Mouse (Mus musculus): ENCODE data around the gene Anapc11.
A peak's percentile ranks its signal among the peaks of the same experiment; 100 is the strongest.

Gene Anapc11

DNA sequence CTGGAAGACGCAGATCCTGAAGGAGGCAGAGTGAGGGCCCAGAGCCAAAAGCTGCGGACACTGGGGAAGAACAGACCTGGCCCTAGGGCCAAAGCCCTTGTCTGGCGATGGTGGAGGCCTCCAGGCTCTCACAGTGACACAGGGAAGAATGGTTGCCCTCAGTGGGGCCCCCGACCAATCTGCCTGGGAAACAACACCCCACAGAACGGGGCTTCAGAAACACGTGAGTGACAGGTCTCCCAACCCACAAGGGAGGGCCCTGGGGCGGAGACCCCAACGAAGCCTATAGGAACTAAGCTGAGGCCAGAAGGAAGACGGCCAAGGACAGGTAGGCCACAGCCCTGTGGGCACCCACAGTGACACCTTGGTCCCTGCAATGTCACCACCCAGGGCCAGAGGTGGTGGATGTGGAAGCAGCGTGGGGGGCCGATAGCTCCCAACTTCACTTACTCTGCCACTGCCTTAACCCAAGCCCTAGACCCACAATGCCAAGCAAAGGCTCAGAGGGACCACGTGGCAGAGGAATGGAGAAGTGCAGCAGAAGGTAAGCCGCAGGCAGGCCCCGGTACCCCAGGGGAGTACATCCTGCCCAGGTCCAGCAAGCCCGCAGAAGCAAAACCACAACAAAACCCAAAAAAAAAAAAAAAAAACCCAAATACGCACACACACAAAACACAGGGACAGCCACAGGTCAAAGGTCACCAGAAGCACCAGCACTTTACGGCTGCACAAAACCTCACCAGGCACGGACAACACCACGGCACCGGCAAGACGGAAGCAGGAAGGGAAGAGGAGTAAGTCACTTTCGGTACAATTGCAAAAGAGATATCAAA, 29.5 kb downstream of the Anapc11 start:
- DNase-seq (ENCODE audit: low spot score): no peak

DNA sequence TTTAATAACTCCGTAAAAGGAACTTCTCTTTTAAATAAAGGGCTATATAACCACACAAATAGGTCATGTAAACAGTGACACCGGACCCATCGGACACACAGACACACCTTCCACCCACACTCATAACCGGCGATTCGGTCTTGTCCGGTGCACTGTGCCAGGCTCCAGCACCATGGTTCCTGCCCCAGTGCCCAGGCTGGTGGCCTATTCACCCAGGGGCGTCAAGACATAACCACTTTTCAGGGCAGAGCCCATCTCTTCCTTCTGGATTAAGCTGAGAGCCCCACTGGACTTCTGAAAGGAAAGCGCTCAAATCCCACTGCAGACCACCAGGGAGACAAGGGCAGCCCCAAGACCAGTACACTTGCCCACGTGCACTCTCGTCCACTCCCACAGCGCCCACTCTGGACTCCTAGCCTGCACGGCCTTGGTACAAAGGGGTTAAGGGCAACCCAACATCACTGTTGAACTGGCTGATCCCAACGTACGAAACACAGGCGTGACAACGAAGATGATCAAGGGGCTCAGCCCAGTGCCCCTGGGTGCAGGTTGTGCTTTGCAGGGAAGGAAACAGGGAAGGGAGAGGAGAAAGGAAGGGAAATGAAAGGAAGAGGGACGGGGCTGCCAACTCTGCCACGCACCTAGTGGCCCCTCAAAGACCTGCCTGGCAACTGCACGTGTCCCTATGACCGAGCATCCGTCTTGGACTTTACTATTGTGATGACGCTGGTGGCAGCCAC, 30.6 kb downstream of the Anapc11 start:
- no peak for DNase-seq (ENCODE audit: low spot score)

DNA sequence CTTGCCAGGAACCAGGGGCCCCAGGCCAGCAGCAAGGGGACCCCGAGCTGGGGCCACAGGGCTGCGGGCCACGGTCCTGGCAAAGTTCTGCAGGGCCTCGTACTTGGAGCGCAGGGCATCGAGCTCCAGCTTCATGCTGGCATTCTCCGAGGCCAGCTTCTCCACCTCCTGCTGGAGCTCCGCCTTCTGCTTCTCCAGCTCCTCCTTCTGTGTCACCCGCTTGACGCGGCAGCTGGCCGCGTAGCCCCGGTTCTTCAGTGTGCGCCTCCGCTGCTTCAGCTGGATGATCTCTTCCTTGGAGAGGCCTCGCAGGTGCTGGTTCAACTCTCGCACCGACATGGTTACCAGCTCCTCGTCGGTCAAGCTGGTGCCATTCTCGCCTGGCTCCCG, 31.1 kb downstream of the Anapc11 start:
- no peak for DNase-seq (ENCODE audit: low spot score)

DNA sequence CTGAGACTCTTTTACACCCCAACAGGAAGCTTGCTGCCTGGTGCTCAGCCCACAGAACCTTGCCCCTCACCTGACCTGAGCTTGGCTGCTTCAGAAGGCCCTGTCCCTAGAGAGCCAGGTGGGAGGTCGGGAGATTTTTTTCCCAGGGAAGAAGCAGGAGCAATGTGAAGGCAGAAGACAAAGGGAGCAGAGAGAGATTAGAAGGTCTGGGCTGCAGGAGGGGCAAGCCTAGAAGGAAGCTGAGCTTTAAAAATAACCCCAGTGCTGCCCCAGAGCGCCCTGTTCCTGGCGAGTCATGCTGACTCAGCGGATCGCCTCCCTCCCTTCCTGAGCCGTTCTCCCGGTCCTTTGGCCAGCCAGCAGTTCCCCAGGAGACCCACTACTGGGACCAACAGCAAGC, 31.7 kb downstream of the Anapc11 start:
- DNase-seq (ENCODE audit: low spot score): no peak

DNA sequence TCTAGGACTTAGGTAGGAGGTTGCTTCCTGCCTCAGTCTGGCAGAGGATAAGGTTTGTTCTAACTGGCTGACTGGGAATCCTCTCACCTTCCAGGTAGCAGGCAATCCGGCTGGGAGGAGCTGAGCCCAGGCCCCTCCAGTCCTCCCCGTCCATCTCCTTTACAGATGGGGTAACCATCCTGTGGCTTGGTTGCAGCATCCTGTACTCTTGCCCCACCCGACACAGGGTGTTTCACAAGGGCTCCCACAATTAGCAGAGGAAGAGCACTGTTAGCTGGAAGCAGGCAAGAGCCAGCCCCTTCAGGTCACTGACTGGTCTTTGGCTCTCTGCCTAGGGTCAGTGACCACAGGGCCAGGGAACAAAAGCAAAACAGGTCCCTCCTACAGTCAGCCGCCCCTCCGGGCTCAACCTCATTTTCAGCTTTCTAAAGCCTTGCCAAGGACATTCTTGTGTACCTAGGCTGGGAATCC, 32.2 kb downstream of the Anapc11 start:
- DNase-seq (ENCODE audit: low spot score): no peak

DNA sequence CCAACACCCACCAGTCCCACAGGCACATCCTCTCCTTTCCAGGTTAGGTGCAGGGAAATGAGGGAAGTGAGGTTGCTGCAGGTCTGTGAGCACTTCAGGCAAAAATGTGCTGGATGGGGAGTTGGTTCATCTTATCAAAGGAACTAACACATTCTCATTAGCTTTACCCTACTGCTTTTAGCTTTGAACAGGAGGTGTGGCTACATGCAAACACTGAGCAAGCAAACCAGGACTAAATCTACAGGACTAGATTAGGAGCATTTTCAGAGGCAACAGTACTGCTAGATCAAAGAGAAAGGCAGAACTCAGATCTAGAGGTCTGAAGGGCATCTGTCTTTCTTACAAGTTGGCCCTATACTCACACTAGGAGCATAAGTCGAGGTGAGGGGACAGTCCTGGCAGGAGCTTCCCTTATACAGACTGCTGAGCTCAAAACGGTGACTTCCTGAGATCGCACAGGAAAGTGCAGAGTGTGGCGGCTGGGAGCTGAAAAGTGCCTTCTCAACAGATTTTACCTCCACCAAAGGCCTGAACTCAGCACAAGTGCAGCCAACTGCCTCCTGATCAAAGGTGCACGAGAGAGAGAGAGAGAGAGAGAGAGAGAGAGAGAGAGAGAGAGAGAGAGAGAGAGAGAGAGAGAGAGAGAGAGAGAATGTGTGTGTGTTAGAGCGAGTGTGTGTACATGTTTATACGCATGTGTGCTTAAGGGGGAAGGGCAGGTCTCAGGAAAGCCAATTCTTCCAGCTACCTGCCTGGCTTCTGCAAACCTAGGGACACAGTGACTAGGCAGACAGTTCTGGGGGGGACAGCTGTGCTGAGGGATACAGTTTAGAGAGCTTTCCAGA, 32.9 kb downstream of the Anapc11 start:
- no peak for DNase-seq (ENCODE audit: low spot score)

DNA sequence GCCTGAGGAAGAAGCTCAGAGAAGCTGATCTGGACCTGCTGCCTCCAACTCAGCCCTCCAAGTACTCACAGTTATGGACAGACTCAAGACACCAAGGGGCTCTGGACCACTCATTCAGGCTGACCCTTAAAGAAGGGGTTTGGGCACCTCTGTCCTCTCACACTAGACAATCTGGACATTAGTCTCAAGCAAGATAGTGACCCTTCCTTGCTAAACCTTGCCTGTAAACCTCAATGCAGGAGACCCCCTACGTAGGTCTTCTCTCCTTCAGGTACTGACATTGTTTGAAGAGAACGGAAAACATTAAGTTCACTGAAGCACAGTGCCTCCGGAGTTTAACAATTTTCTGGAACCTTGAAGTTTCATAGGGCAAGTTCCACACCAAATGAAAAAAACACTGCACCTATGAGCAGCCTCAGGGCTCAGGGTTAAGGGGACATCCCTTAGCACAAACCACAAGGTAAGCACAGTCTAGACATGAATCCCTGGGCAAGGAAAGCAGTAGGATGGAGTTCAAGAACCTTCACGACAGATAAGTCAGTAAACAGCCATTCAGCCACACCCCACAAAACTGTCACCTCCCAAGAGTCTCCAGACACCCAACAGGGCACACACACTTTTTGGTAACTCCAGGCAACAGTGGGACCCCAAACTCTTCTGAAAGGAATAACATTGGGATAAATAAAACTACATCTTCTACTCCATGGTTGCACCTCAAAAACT, 33.7 kb downstream of the Anapc11 start:
- no peak for DNase-seq (ENCODE audit: low spot score)

DNA sequence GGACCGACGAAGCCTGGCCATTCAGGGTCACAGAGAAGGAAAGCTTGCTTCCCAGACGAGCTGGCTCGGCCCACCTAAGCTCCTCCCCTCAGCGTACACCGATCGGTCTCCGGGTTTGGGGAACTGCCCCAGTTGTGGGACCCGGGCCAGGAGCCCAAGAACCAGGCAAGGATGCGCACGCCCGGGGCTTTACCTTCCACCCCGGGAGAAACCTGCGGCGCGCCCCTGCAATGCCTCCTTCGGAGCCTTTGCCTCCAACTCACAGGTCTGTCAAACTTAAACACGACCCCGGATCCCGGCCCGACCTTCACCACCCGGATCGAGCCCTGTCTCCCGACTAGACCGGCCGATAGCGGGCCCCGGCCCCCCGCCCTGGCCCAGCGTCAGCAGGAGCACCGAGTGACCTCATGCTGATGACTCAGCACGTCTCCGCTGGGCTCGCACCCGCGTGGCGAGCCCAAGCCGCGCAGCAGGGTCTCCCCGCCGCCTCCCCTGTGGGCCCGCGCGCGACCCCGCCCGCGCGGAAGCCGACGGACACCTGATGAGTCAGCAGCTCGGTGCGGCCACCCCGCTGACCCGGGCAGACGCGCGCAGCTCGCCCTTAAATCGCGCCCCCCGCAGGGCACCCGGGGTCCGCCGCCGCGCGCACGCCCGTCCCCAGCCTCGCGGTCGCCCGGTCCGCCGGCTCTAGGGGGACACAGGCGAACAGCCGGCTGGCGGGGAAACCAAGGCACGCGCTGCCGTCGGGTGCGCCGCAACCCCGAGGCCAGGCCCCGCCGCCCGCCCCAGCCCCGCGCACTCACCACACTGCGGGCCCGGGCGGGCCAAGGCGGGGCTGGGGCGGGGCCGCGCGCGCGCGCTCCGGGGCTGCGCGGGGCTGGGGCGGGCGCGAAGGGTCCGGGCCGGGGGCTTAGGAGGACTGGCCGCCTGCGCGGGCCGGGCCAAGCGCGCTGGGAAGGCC, 34.6 kb downstream of the Anapc11 start:
- DNase-seq (ENCODE audit: low spot score): peak; percentile 61

DNA sequence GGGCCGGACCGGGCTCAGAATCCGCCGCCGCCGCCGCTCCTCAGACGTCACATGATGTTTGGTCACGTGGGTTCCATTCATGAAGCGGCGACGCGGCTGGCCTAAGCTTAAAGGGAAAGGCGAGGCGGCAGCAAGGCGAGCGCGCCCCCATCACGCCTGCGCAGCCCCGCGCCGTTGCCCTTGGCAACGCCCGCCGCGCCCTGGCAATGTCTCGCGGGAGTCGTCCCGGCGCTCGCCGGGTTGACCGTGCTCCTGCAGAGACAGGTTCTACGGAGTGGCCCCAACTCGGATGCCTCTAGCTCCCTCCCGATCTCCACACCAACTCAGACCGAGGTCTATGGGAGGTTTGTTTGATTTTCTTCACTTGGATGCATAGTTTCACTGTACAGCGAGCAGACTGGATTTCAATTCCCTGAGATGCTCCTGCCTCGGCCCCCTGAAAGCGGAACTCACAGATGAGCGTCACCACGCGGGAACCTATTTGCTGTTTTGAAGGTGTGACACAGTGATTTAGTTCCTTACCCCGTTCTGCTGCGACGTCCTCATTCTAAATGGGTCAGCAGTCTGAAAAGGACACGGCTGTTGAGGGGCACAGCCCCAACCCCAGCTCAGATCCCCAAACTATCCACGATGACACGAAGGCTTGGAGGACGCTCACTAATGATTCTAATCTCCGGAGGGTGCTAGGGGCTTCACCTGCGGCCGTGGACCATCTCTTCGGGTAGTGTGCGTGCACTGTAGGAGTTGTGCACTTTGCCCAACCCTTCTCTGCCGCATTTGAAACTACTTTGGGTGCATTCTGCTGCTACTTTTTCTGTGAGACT, 35.5 kb downstream of the Anapc11 start, which contains the start of gene Mafg:
Gene Mafg (minus strand): TSS at position 81 of the 824 bp plus-strand sequence.
- DNase-seq (ENCODE audit: low spot score): peak; percentile 98

DNA sequence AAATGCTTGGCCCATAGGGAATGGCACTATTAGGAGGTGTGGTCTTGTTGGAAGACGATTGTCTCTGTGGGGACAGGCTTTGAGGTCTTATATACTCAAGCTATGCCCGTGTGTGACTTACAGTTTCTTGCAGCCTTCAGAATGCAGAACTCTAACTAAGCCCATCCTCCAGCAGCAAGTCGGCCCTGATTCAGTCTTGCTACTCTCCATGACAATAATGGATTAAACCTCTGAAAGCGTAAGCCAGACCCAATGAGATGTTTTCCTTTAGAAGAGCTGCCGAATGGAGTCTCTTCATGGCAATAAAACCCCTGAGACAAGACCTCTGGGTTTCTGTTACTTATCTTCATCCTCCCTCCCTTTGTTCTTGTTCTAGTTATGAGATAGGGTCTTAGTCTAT, 36.6 kb downstream of the Anapc11 start:
- DNase-seq (ENCODE audit: low spot score): no peak

DNA sequence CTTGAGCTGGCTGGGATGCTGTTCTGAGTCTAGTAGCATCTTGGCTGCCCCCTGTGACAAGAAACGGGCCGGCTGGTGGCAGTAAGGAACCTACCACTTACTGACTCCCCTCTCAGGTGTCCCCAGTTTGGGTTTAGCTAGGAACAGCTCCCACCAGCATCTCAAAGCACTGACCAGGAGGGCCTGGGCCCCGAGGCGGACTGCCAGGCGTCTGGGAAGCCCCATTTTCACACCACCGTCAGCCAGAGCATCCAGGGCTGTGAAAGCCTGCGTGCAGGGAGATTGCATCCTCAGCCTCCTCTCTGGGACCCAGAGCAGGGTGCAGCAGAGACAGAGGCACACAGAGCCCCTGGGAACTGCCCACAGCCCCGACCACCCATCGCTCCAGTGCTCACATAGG, 43.0 kb downstream of the Anapc11 start:
- DNase-seq (ENCODE audit: low spot score): no peak

DNA sequence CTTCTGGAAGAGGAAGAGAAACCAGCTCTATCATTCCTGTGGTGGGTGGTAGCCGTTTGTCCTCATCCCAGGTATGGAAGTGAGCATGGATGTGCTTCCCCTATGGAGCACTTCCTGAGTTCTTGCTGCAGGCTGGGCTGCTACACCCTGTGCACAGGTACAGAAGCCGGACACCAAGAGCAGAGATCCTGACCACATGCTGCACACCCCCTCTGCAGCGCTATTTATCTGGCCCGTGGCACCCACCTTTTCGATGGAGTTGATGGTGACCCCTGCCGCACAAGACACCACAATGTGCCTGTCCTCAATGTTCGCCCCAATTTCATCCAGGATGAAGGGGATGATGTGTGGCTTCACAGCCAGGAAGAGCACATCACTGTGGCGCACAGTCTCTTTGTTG, 43.6 kb downstream of the Anapc11 start:
- no peak for DNase-seq (ENCODE audit: low spot score)

DNA sequence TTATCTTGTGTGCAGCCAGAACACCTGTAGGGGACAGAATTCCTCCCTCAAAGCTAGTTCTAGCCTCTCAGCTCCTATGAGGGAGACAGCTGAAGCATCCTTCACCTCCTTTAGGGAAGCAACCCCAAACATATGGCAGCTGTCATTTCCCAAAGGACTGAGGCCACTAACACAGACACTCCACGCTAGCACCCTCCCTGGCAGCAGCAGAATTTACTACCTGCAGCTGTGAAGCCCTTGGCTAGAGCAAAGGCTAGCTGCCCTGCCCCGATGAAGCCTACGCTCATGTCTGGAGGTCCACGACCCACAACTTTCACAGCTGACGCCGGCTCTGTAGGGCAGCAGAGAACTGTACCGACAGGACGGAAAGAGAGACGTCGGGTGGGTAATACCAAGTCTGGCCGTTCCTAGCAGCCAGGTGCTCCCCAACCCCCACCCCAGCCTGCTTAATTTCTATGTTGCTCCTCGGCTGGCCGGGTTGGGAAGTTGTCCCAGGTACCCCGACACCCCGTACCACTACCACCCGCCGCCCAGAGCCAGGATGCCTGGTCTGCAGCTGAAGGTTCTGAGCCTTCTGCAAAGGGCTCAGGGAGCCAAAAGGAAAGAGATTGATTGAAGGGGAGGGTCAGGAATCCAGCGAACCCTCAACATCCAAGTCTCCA, 44.8 kb downstream of the Anapc11 start:
- DNase-seq (ENCODE audit: low spot score): peak; percentile 20

DNA sequence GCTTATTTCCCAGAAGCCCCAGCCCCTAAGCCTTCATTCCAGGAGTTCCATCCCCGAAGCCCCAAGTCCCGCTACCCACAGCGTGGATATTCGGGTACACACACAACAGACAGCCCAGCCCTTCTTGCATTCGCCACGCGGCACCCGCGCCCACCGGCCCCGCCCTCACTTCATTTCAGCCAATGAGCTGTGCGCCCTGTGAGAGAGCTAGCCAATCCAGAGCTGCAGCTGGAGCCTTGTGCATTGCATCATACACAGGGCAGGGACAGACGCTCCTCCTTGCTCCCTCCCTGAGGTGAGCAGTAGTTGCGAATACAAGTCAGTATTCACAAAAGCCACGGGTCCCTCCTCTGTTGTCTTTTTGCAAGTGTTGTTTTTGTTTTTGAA, 45.4 kb downstream of the Anapc11 start, which contains the start of gene Pycr1:
Gene Pycr1 (minus strand): TSS at position 169 of the 387 bp plus-strand sequence.
- DNase-seq (ENCODE audit: low spot score): peak; percentile 93

DNA sequence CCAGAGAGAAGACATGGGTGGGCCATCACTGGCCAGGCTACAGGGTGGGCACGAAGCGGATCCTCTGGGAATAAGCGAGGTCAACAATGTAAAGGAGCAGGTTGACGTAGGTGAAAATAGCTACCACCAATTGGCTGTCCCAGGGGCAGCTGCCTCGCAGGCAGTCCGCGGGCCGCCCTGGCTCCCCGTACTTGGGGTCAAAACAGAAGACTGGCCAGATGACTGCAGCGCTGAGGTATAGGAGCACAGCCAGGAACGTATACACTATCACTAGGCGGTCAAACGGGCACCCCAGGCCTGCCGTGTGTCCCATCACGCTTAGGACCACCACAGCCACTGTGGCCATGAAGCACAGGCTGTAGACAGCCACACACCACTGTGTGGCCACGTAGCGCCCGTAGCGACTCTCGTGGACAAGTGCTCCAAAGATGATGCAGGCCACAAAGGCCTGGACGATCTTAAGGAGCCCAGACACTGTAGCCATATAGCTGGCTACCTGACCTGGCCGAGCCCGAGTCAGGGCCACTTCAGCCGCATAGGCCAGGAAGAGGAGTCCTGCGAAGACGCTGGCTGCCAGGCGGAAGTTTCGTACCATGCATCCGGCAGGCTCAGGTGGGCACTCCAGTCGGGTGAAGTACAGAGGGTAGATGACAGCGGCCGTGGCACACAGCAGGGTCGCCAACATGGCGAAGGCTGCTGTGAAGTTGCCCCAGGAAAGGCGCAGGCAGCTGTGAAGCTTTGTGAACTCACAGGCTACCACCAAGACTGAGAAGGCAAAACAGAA, 49.0 kb downstream of the Anapc11 start:
- no peak for DNase-seq (ENCODE audit: low spot score)

DNA sequence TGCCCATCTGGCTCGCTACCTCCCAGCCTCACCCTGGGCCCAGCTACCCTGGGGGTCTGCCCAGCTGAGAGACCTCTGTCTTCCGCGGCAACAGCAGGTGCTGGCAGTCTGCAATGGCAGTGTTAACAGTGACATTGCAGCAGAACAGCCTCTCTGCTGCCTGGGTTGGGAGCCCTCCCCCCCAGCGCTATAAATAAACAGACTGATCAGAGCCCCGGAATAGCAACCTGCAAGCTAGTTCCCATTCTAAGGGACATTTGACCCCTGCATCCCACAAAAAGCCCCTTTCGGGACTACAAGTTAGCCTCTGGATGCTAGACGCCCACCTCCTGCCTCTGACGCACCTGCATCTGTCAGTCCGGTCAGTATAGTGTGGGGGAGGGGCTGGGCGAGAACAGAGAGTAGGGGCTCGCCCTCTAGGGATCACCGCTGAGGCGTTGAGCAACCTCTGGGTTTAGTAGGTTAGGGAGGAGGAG, 49.8 kb downstream of the Anapc11 start, which contains the start of gene Myadml2:
Gene Myadml2 (minus strand): TSS at position 158 of the 476 bp plus-strand sequence.
- DNase-seq (ENCODE audit: low spot score): peak; percentile 65

DNA sequence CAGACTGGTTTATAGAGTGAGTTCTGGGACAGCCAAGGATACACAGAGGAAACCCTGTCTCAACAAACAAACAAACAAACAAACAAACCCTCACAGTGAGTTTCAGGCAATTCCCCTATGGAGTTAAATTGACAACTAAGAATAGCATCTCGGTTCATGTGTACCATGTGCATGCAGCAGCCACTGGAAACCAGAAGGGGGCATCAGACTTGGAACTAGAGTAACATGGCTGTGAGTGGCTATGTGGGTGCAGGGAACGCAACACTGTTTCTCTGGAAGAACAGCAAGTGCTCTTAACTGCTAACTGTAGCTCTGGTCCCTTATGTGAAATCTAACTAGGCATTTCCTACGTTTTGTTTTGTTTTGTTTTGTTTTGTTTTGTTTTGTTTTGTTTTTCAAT, 53.7 kb downstream of the Anapc11 start:
- DNase-seq (ENCODE audit: low spot score): no peak

DNA sequence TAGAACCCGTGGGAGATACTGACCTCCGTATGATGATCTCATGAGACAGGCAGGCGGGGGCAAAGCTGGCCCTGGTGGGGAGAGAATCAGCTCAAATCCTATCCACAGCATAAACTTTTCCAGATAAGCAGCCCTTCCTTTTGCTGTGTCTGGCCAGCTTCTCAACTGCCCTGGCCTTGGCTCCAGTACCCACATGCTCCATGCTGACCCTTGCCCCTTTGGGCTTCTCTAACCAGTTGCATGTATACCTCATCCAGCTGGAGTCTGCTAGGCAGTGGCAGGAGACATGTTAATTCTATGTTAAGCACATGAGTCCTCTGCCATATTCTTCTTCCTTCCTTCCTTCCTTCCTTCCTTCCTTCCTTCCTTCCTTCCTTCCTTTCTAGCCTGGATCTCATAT, 56.5 kb downstream of the Anapc11 start:
- no peak for DNase-seq (ENCODE audit: low spot score)
